Mouse (Mus musculus): ENCODE results near the gene Amh. TPM values are rescaled to one million over a fixed set of nuclear protein-coding genes. Genes with fewer than 3 reads are reported as not detected.

Amh gene
- polyA plus RNA-seq, 1 experiment = 3.2 TPM

- no peak for TF ChIP-seq CTCF (IDR thresholded peaks at IDR 0.05; ENCODE audit: control insufficient read depth, insufficient read depth, insufficient replicate concordance, low read depth, low read length)
- TF ChIP-seq POLR2A (IDR thresholded peaks at IDR 0.05; ENCODE audit: control insufficient read depth, low read depth, low read length) = no peak
- Histone ChIP-seq H3K4me3 (ENCODE audit: control insufficient read depth, low read depth, low read length) (peak overlapping the region; percentile 95), H3K27me3 (ENCODE audit: control insufficient read depth, insufficient read depth, low read length) (no peaks in the 10 kb centered on the region), H3K4me1 (ENCODE audit: control insufficient read depth, insufficient read depth, low read length) (peaks cover 11% of the 10 kb centered on the region), H3K27ac (ENCODE audit: control insufficient read depth, insufficient read depth, low read depth, low read length) (peak overlapping the region; percentile 98), H3K36me3 (ENCODE audit: control insufficient read depth, insufficient read depth, low read length) (no peaks in the 10 kb centered on the region; the same call in 1 of the 2 replicates)
Observed at GRCm38 (mm10) chr10:80799070-80799566, 5.9 kb upstream of the Amh start.

GRCm38 (mm10) chr10:80802204-80802912, 2.7 kb upstream of the Amh start:
- Histone ChIP-seq H3K4me1 (ENCODE audit: control insufficient read depth, insufficient read depth, low read length) (peaks cover 29% of the 10 kb centered on the region), H3K4me3 (ENCODE audit: control insufficient read depth, low read depth, low read length) (no peak overlapping the region), H3K27me3 (ENCODE audit: control insufficient read depth, insufficient read depth, low read length) (no peaks in the 10 kb centered on the region), H3K27ac (ENCODE audit: control insufficient read depth, insufficient read depth, low read depth, low read length) (no peak overlapping the region), H3K36me3 (ENCODE audit: control insufficient read depth, insufficient read depth, low read length) (no peaks in the 10 kb centered on the region; the same call in 1 of the 2 replicates)
- no peak for TF ChIP-seq CTCF (IDR thresholded peaks at IDR 0.05; ENCODE audit: control insufficient read depth, insufficient read depth, insufficient replicate concordance, low read depth, low read length)
- no peak for TF ChIP-seq POLR2A (IDR thresholded peaks at IDR 0.05; ENCODE audit: control insufficient read depth, low read depth, low read length)

DNA sequence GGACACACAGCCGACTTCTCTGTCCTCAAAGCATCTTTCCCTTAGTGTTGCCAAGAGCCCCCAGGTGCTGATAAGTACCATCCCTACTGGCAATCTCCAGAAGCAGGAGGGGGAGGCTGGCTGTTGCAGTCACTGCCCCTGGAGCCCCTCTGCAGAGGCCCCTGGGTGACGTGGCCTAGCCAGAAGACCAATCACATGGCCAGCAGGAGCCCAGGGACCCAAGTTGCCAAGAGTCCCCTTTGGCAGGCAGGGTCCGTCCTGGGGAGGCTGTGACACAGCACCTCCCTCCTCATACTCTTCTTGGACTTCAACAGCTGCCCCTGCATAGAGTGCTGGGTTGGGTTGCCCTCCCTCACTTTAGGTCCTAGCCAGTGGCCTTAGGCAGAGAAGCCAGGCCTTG, 2.0 kb upstream of the Amh start:
- Histone ChIP-seq H3K27ac (ENCODE audit: control insufficient read depth, insufficient read depth, low read depth, low read length) (no peak overlapping the region), H3K4me1 (ENCODE audit: control insufficient read depth, insufficient read depth, low read length) (peaks cover 31% of the 10 kb centered on the region), H3K27me3 (ENCODE audit: control insufficient read depth, insufficient read depth, low read length) (no peaks in the 10 kb centered on the region), H3K4me3 (ENCODE audit: control insufficient read depth, low read depth, low read length) (no peak overlapping the region), H3K36me3 (ENCODE audit: control insufficient read depth, insufficient read depth, low read length) (no peaks in the 10 kb centered on the region; the same call in 1 of the 2 replicates)
- TF ChIP-seq POLR2A (IDR thresholded peaks at IDR 0.05; ENCODE audit: control insufficient read depth, low read depth, low read length) (no peak), CTCF (IDR thresholded peaks at IDR 0.05; ENCODE audit: control insufficient read depth, insufficient read depth, insufficient replicate concordance, low read depth, low read length) (no peak)

DNA sequence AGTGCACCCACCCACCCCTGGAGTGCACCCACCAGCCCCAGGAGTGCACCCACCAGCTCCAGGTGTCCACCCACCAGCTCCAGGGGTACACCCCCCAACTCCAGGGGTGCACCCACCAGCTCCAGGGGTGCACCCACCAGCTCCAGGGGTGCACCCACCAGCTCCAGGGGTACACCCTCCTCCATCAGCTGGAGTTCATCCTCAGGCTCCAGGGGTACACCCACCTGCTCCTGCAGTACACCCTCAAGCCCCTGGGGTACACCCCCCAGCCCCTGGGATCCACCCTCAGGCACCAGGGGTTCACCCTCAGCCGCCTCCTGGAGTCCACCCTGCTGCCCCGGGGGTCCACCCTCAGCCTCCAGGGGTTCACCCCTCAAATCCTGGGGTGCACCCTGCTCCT, 703 bp upstream of the Amh start:
- H3K4me3 ChIP-seq (ENCODE audit: control insufficient read depth, low read depth, low read length) = no peak overlapping the region
- no peaks in the 10 kb centered on the region; the same call in 1 of the 2 replicates for H3K36me3 ChIP-seq (ENCODE audit: control insufficient read depth, insufficient read depth, low read length)
- TF ChIP-seq POLR2A (IDR thresholded peaks at IDR 0.05; ENCODE audit: control insufficient read depth, low read depth, low read length) (no peak), CTCF (IDR thresholded peaks at IDR 0.05; ENCODE audit: control insufficient read depth, insufficient read depth, insufficient replicate concordance, low read depth, low read length) (no peak)
- H3K27ac ChIP-seq (ENCODE audit: control insufficient read depth, insufficient read depth, low read depth, low read length) = no peak overlapping the region
- H3K4me1 ChIP-seq (ENCODE audit: control insufficient read depth, insufficient read depth, low read length) = peaks cover 40% of the 10 kb centered on the region
- no peaks in the 10 kb centered on the region for H3K27me3 ChIP-seq (ENCODE audit: control insufficient read depth, insufficient read depth, low read length)

DNA sequence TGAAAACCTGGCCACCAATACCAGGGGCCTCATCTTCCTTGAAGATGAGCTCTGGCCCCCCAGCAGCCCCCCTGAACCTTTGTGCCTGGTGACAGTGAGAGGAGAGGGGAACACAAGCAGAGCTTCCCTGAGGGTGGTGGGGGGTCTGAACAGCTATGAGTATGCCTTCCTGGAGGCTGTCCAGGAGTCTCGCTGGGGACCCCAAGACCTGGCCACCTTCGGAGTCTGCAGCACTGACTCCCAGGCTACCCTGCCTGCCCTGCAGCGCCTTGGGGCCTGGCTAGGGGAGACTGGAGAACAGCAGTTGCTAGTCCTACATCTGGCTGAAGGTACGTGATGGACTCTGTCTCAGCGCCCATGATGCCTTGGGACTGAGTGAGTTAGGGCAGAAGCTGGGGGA, 279 bp downstream of the Amh start:
- Histone ChIP-seq H3K36me3 (ENCODE audit: control insufficient read depth, insufficient read depth, low read length) (no peaks in the 10 kb centered on the region; the same call in 1 of the 2 replicates), H3K4me3 (ENCODE audit: control insufficient read depth, low read depth, low read length) (no peak overlapping the region), H3K4me1 (ENCODE audit: control insufficient read depth, insufficient read depth, low read length) (peaks cover 39% of the 10 kb centered on the region), H3K27ac (ENCODE audit: control insufficient read depth, insufficient read depth, low read depth, low read length) (0 out of 2 replicates have a peak overlapping the region, but pooled peaks have one; percentile 7), H3K27me3 (ENCODE audit: control insufficient read depth, insufficient read depth, low read length) (no peaks in the 10 kb centered on the region)
- TF ChIP-seq POLR2A (IDR thresholded peaks at IDR 0.05; ENCODE audit: control insufficient read depth, low read depth, low read length) (no peak), CTCF (IDR thresholded peaks at IDR 0.05; ENCODE audit: control insufficient read depth, insufficient read depth, insufficient replicate concordance, low read depth, low read length) (no peak)

- H3K27ac ChIP-seq (ENCODE audit: control insufficient read depth, insufficient read depth, low read depth, low read length) = no peak overlapping the region
- no peak for TF ChIP-seq POLR2A (IDR thresholded peaks at IDR 0.05; ENCODE audit: control insufficient read depth, low read depth, low read length)
- TF ChIP-seq CTCF (IDR thresholded peaks at IDR 0.05; ENCODE audit: control insufficient read depth, insufficient read depth, insufficient replicate concordance, low read depth, low read length) = peak; percentile 55; the same call in 1 of the 2 replicates
- H3K4me3 ChIP-seq (ENCODE audit: control insufficient read depth, low read depth, low read length) = no peak overlapping the region
- H3K36me3 ChIP-seq (ENCODE audit: control insufficient read depth, insufficient read depth, low read length) = no peaks in the 10 kb centered on the region; the same call in 1 of the 2 replicates
- no peaks in the 10 kb centered on the region for H3K27me3 ChIP-seq (ENCODE audit: control insufficient read depth, insufficient read depth, low read length)
- H3K4me1 ChIP-seq (ENCODE audit: control insufficient read depth, insufficient read depth, low read length) = peaks cover 39% of the 10 kb centered on the region
Observed at GRCm38 (mm10) chr10:80805925-80806324, 882 bp downstream of the Amh start.

GRCm38 (mm10) chr10:80806341-80807056, 1.5 kb downstream of the Amh start:
- Histone ChIP-seq H3K4me1 (ENCODE audit: control insufficient read depth, insufficient read depth, low read length) (peaks cover 39% of the 10 kb centered on the region), H3K4me3 (ENCODE audit: control insufficient read depth, low read depth, low read length) (peak overlapping the region; percentile 69), H3K27ac (ENCODE audit: control insufficient read depth, insufficient read depth, low read depth, low read length) (peak overlapping the region; percentile 58), H3K27me3 (ENCODE audit: control insufficient read depth, insufficient read depth, low read length) (no peaks in the 10 kb centered on the region), H3K36me3 (ENCODE audit: control insufficient read depth, insufficient read depth, low read length) (no peaks in the 10 kb centered on the region; the same call in 1 of the 2 replicates)
- TF ChIP-seq CTCF (IDR thresholded peaks at IDR 0.05; ENCODE audit: control insufficient read depth, insufficient read depth, insufficient replicate concordance, low read depth, low read length) = no peak
- no peak; the same call in 1 of the 2 replicates for TF ChIP-seq POLR2A (IDR thresholded peaks at IDR 0.05; ENCODE audit: control insufficient read depth, low read depth, low read length)
